Mouse (Mus musculus): ENCODE measurements around the gene Fam19a5. TPM values are rescaled to one million over a fixed set of nuclear protein-coding genes. Genes with fewer than 3 reads are reported as not detected.

Gene Fam19a5
- polyA plus RNA-seq (2015; fragmentation: Illumina TruSeq; extraction: RNeasy Lipid Tissue Mini Kit (QIAGEN cat#74804); ENCODE audit: insufficient read depth, low replicate concordance): not detected

GRCm38 (mm10) chr15:87543599-87544338 is at the start of gene Fam19a5:
Gene Fam19a5 (plus strand): TSS chr15:87544299.

